Mouse (Mus musculus) embryonic facial prominence, embryonic 15.5 days (tissue): ENCODE data around the gene Pisd. TPM values are rescaled to one million over a fixed set of nuclear protein-coding genes. Genes with fewer than 3 reads are reported as not detected.
"Not testable (repeated sequence)": the region's sequence is repeated elsewhere in the genome, so short reads cannot be mapped to it uniquely, and the experiment has no call there.

Experiments
- ATAC-seq: fragments of 200-750 bp; cut with Nextera tagmentation; 2 replicates; pipeline ENCODE4 v1.8.0; 2017; ENCODE audit warnings: low read depth, moderate TSS enrichment; ENCODE audit not compliant: insufficient number of reproducible peaks, low FRiP score, low TSS enrichment
- H3K27ac ChIP-seq: fragments of 300-500 bp; sonication (generic); replicated peaks from 2 replicates; pipeline ENCODE4 v1.5.1; 2015; ENCODE audit warnings: mild to moderate bottlenecking, inconsistent platforms
- H3K27me3 ChIP-seq: fragments of 300-500 bp; sonication (generic); 2 replicates; pipeline ENCODE4 v1.6.1; 2015; ENCODE audit warnings: inconsistent platforms
- H3K36me3 ChIP-seq: fragments of 300-500 bp; sonication (generic); 2 replicates; pipeline ENCODE4 v1.6.1; 2015; ENCODE audit warnings: mild to moderate bottlenecking, inconsistent platforms
- H3K4me1 ChIP-seq: fragments of 300-500 bp; sonication (generic); 2 replicates; pipeline ENCODE4 v1.6.1; 2015; ENCODE audit warnings: inconsistent platforms
- H3K4me2 ChIP-seq: fragments of 300-500 bp; sonication (generic); replicated peaks from 2 replicates; pipeline ENCODE4 v1.6.1; 2015; ENCODE audit warnings: mild to moderate bottlenecking, inconsistent platforms
- H3K4me3 ChIP-seq: fragments of 300-500 bp; sonication (generic); replicated peaks from 2 replicates; pipeline ENCODE4 v1.5.1; 2015; ENCODE audit warnings: mild to moderate bottlenecking, inconsistent platforms
- H3K9ac ChIP-seq: fragments of 300-500 bp; sonication (generic); 2 replicates; pipeline ENCODE4 v1.6.1; 2015; ENCODE audit warnings: inconsistent platforms
- H3K9me3 ChIP-seq: fragments of 300-500 bp; sonication (generic); replicated peaks from 2 replicates; pipeline ENCODE4 v1.6.1; 2016; ENCODE audit warnings: inconsistent platforms
- WGBS: fragments of 180-500 bp; shearing (Covaris S2); methylation state at CpG from one replicate; pipeline ENCODE4 v1.1.7; 2015; 5-methylcytosine and 5-hydroxymethylcytosine counted together
- polyA plus RNA-seq: library from polyadenylated mRNA; unstranded; fragments of >200 nt; fragmentation: Nextera tagmentation; extraction: Ambion mirVana; gene quantifications from 2 replicates; pipeline ENCODE4 v1.2.1, GENCODE M21; 2015

The Pisd gene
- polyA plus RNA-seq, result 59.0 and 60.9 TPM in 2 replicates

DNA sequence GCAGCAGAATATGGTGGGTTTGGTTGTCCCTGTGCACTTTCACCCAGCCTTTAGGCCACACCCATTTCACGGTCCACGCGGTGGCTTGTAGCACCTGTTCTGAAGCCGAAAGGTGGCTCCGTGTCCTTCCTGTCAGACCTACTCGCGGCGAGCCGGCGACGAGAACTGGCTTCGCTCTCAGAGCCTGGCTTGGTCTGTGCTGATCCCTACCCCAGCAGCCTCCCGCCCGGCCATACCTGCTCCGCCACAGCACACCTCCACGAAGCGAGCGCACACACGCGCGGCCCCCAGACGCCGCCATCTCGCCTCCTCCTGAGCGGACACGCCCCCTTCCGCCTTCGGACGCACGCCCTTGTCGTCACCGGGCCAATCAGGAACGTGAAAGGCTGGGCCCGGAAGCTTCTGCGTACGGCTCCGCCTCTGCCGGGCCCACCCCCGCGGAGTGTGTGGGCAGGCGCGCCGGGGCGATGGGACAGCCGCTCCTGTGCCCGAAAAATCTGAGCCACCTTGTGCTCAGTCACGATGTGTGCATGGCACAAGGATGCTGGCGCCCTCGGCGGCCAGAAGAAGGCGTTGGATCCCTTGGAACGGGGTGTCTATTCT lies at the start of gene Pisd:
Gene Pisd, minus strand, starts transcription at position 334 of the 603 bp plus-strand sequence.
- Histone ChIP-seq H3K9me3 (no peaks in the 10 kb centered on the region), H3K27me3 (no peaks in the 10 kb centered on the region), H3K27ac (peak within 1 kb of the TSS; percentile 72), H3K4me2 (peak within 1 kb of the TSS; percentile 69), H3K36me3 (peaks cover 5% of the 10 kb centered on the region; the same call in 1 of the 2 replicates), H3K4me1 (0 out of 2 replicates have a peak, but pooled peaks cover 6% of the 10 kb centered on the region), H3K9ac (peak within 1 kb of the TSS; percentile 58), H3K4me3 (peak within 1 kb of the TSS; percentile 83)
- under 1% methylated on average over 51 of the region's 52 CpGs for WGBS
- peak; percentile 98 for ATAC-seq

DNA sequence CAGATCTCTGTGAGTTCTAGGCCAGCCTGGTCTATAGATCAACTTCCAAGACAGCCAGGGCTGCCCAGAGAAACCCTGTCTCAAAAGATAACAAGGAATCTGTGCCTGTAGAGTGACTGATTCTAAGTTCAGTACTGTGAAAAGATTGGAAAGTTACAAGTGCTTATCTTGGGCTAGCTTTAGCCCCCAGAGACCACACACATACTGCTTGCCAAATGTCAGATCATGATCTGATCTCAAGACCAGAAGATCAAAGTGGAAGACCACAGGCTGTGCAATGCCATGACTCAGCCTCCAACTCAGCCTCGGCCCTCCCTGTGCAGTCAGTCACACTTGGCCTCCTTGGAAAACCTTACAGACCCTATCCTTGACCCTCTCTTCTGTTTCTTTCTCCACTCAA lies 49.1 kb upstream of the Pisd start:
- Histone ChIP-seq H3K27me3 (no peaks in the 10 kb centered on the region), H3K4me2 (no peak overlapping the region), H3K36me3 (peaks cover 69% of the 10 kb centered on the region), H3K4me1 (no peaks in the 10 kb centered on the region), H3K4me3 (no peak overlapping the region), H3K9ac (no peak overlapping the region), H3K9me3 (no peaks in the 10 kb centered on the region), H3K27ac (no peak overlapping the region)
- WGBS, result 88% methylated on average over 1 of the region's 1 CpGs
- ATAC-seq, result no peak

DNA sequence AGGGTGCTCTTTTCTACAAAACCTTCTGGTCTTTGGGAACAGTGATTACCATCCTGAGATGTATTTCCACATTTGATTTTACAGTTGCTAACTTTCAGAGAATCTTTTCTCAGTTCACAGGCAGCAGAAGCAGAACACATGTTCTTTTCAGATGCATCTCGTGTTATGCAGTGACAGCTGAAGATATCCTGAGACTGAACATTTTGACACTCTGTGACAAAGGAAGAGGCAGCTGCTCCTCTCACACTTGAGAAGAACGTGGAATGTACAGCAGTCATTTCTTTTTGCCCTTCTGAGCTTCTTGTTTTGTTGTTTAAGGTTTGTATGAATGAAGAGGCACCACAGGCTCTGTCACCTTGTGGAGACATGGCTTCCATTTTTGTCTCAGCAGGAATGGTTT lies 44.6 kb upstream of the Pisd start:
- WGBS, result 87% methylated on average over 2 of the region's 2 CpGs
- H3K27me3 ChIP-seq, result no peaks in the 10 kb centered on the region
- no peak overlapping the region for H3K9ac ChIP-seq
- H3K9me3 ChIP-seq, result no peaks in the 10 kb centered on the region
- H3K4me3 ChIP-seq, result no peak overlapping the region
- H3K4me1 ChIP-seq, result no peaks in the 10 kb centered on the region
- H3K36me3 ChIP-seq, result peaks cover 74% of the 10 kb centered on the region
- no peak overlapping the region for H3K4me2 ChIP-seq
- ATAC-seq, result no peak
- H3K27ac ChIP-seq, result no peak overlapping the region; the same call in 1 of the 2 replicates

DNA sequence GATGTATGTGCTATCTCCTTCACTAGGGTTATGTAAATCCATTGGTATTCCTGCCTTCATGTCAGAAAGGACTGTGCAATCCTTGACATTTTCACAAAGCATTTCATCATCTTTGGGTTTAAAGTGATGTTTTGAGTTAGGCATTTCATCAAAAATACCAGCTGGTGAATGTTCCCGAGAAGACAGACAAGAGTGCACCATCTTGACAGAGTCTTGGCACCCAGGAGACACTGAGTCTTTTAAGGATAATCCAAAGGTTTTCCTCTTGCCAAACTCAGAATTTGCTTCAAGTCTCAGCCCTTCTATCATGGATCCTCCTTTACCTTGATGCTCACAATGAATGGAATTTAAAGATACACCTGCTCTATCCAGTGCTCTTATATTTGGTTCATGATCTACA lies 43.3 kb upstream of the Pisd start:
- not testable (repeated sequence) for H3K9ac ChIP-seq, H3K4me3 ChIP-seq, ATAC-seq, H3K4me2 ChIP-seq, H3K27me3 ChIP-seq, H3K27ac ChIP-seq, H3K9me3 ChIP-seq, H3K4me1 ChIP-seq
- peaks cover 70% of the 10 kb centered on the region for H3K36me3 ChIP-seq
- WGBS, result 81% methylated on average over 1 of the region's 1 CpGs

DNA sequence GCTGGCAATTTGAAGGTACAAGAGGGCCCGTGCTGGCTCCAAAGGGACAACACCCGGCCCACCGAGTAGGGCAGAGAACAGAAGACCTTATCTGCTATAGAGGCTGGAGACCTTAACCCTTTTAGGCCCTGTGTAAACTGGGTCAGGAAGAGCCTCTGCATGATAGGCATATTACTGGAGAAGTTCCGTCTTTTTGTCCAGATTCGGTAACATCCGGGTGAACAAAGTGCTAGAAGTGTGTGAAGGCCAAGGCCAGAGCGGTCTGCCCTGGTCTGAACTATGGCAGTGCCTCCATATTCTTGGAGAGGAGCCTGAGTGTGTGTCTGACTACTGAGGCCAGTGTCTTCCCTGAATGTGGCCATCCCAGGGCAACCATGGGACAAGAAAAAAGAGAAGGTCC lies 41.6 kb upstream of the Pisd start, which contains the start of gene Gm20671:
Gene Gm20671, minus strand, starts transcription at position 101 of the 400 bp plus-strand sequence.
- Histone ChIP-seq H3K4me2 (no peak within 1 kb of the TSS), H3K36me3 (peaks cover 76% of the 10 kb centered on the region), H3K4me1 (no peaks in the 10 kb centered on the region), H3K27ac (no peak within 1 kb of the TSS), H3K27me3 (no peaks in the 10 kb centered on the region), H3K9ac (no peak within 1 kb of the TSS), H3K4me3 (no peak within 1 kb of the TSS), H3K9me3 (no peaks in the 10 kb centered on the region)
- WGBS, result 79% methylated on average over 7 of the region's 7 CpGs
- no peak for ATAC-seq

DNA sequence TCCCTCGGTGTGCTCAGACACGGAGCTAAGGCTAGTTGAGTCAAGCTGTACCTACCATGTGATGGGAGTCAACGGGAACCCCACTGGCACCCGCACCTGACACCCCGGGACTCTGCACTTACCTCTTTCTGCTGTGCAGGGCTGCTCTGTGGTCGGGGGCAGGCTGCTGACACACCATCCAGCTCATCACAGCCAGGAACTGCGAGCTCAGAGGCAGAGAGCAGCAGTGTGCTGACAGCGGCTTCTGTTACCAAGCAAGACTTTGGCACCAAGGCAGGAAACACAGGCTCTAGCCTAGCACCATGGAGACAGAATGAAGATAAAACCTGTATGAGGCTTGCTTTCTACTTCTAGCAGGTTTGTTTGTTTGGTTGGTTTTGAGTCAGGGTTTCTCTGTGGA lies 35.0 kb upstream of the Pisd start:
- H3K9ac ChIP-seq, result no peak overlapping the region
- no peaks in the 10 kb centered on the region for H3K4me1 ChIP-seq
- H3K27me3 ChIP-seq, result no peaks in the 10 kb centered on the region
- no peak overlapping the region for H3K27ac ChIP-seq
- no peak overlapping the region for H3K4me3 ChIP-seq
- no peak overlapping the region for H3K4me2 ChIP-seq
- H3K9me3 ChIP-seq, result no peaks in the 10 kb centered on the region
- 90% methylated on average over 8 of the region's 8 CpGs for WGBS
- peaks cover 66% of the 10 kb centered on the region for H3K36me3 ChIP-seq
- ATAC-seq, result no peak

DNA sequence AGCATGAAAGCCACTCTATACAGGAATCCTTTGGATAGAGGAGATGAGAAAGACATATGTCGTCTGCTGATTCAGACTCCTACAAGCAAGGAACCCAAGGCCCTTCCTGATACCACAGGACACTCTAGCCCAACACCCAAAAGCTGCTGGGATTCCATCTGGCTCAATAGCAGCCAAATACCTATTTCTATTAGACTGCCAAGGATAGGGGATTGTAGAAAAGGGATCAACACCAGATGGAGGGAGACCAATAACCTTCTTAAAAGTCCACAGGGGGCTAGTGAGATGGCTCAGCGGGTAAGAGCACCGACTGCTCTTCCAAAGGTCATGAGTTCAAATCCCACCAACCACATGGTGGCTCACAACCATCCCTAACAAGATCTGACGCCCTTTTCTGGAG lies 29.9 kb upstream of the Pisd start:
- Histone ChIP-seq H3K4me2 (no peak overlapping the region), H3K27me3 (no peaks in the 10 kb centered on the region), H3K9me3 (no peaks in the 10 kb centered on the region), H3K4me1 (no peaks in the 10 kb centered on the region), H3K27ac (no peak overlapping the region), H3K36me3 (peaks cover 61% of the 10 kb centered on the region), H3K9ac (no peak overlapping the region), H3K4me3 (no peak overlapping the region)
- WGBS, result 98% methylated on average over 4 of the region's 4 CpGs
- no peak for ATAC-seq

DNA sequence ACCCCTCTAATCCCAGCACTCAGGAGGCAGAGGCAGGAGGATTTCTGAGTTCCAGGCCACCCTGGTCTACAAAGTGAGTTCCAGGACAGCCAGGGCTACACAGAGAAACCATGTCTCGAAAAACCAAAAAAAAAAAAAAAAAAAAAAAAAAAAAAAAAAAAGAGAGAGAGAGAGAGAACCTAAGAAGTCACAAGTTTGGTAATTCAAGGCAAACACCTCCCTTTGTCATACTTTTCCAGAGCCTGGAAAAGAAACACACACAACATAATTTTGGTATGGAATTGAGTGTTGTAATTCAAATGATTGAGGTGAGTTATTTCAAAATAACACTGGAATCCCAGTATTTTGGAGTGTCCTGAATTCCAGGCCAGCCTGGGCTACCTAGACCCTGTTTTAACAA lies 1.0 kb upstream of the Pisd start:
- not testable (repeated sequence) for H3K4me2 ChIP-seq, H3K9ac ChIP-seq, H3K4me3 ChIP-seq, H3K27ac ChIP-seq, H3K9me3 ChIP-seq, ATAC-seq, H3K36me3 ChIP-seq, H3K4me1 ChIP-seq, H3K27me3 ChIP-seq
- WGBS, result 93% methylated on average over 1 of the region's 1 CpGs

DNA sequence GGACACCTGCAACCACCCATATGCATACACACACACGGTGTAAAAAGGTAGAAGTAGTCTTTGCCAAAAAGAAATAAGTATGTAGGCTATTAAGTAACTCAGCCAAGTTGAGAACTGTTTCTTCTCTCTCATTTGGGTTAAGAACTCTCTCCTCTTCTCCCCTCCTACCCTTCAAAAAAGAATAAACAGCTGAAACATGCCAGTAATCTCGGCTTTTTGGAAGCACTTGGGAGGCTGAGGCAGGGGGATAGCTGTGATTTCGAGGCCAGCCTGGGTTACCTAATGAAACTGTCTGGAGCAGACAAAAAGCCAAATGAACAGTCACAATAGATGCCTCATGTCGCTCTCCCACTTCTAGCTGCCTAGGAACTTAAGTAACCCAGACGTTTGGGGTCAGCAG lies 720 bp downstream of the Pisd start:
- H3K27me3 ChIP-seq, result no peaks in the 10 kb centered on the region
- peaks cover 5% of the 10 kb centered on the region; the same call in 1 of the 2 replicates for H3K36me3 ChIP-seq
- 20% methylated on average over 5 of the region's 5 CpGs for WGBS
- 0 out of 2 replicates have a peak, but pooled peaks cover 6% of the 10 kb centered on the region for H3K4me1 ChIP-seq
- H3K4me2 ChIP-seq, result peak overlapping the region; percentile 69
- no peak overlapping the region for H3K27ac ChIP-seq
- H3K9ac ChIP-seq, result 0 out of 2 replicates have a peak overlapping the region, but pooled peaks have one; percentile 58
- H3K4me3 ChIP-seq, result peak overlapping the region; percentile 83
- no peaks in the 10 kb centered on the region for H3K9me3 ChIP-seq
- no peak for ATAC-seq

DNA sequence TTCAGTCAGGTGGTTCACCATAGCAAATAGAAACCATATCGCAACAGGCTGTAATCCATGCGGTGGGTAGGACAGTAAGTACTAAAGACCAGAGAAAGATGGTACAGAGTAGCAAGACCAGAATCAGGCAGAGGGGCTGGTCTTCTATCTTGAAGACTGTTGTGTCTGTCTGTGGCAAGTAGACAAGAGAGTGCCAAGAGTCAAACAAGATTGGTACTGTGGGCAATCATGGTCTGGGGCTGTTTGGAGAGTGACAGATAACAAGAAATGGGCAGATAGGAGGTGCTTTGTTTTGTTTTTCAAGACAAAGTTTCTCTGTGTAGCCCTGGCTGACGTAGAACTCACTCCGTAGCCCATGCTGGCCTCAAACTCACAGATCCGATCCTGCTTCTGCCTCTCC lies 3.9 kb downstream of the Pisd start:
- Histone ChIP-seq H3K4me3 (no peak overlapping the region), H3K4me1 (0 out of 2 replicates have a peak, but pooled peaks cover 6% of the 10 kb centered on the region), H3K27me3 (no peaks in the 10 kb centered on the region), H3K9me3 (no peaks in the 10 kb centered on the region), H3K9ac (no peak overlapping the region), H3K27ac (no peak overlapping the region), H3K36me3 (no peaks in the 10 kb centered on the region), H3K4me2 (no peak overlapping the region)
- no peak for ATAC-seq
- WGBS, result 90% methylated on average over 5 of the region's 5 CpGs

DNA sequence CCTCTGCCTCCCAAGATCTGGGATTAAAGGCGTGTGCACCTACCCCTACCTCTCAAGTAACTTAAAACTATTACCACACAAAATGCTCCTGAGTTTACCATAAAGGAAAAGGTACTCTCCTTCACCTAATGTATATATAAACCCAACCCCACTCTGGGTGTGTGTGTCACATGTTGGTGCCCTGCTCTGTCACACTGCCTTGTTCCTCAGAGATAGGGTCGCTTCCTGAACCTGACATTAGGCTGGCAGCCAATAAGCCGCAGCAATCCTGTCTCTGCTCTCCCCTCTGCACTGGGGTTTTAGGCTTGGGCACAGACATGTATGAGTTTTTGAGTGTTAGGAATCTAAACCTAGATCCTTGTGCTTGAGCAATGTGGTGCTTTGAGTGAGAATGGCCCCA lies 7.3 kb downstream of the Pisd start:
- 83% methylated on average over 3 of the region's 3 CpGs for WGBS
- H3K4me1 ChIP-seq, result no peaks in the 10 kb centered on the region
- no peaks in the 10 kb centered on the region for H3K27me3 ChIP-seq
- H3K9ac ChIP-seq, result no peak overlapping the region
- H3K36me3 ChIP-seq, result peaks cover 13% of the 10 kb centered on the region
- ATAC-seq, result no peak
- H3K4me2 ChIP-seq, result no peak overlapping the region
- H3K27ac ChIP-seq, result no peak overlapping the region
- no peaks in the 10 kb centered on the region for H3K9me3 ChIP-seq
- no peak overlapping the region for H3K4me3 ChIP-seq

DNA sequence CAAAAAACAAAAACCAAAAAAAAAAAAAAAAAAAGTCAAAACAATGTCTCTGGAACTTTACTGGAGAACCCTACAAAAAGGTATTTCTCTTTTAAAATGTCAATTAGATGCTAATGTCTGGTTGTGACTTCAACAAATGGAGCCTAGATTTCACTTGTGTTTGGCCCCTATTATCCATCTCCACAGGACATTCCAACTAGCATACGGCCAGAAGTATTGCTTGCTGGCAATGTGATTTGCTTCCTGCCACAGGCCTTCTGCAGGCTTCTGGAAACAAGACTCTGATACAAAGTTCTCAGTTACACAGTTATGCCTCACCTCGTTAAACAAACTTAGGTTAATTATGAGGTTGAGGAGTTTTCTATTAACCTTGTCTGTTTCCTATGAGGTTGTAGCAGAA lies 13.1 kb downstream of the Pisd start:
- Histone ChIP-seq H3K4me1 (no peaks in the 10 kb centered on the region), H3K36me3 (peaks cover 20% of the 10 kb centered on the region), H3K4me2 (no peak overlapping the region), H3K27me3 (no peaks in the 10 kb centered on the region), H3K4me3 (no peak overlapping the region), H3K27ac (no peak overlapping the region), H3K9me3 (no peaks in the 10 kb centered on the region), H3K9ac (no peak overlapping the region)
- 83% methylated on average over 2 of the region's 2 CpGs for WGBS
- ATAC-seq, result no peak
